Mouse (Mus musculus): ENCODE measurements at regions not wholly inside any gene's neighbourhood (a gene's known extent, or its start where the extent isn't known, plus 50 kb on each side); places are given as distances from the start of the nearest gene placed in this dataset.

DNA sequence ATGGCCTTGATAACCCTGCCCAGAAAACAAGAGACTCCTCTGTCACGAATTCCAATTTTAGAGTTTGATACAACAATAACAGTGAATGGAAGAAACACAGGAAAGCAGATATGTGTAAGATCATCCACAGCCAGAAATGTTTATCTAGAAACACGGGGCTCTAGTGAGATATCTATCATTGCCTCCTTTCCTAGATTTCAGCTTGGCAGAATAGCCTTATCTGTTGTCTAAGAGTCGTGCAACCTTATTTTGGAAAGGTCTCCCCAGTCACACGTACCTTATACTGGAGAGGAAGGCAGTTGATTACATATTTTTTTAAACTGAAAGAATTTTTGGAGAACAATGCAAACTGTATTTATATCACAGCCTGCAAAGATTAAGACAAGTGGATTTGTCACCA lies 61.6 kb downstream of the Gm10295 start:
- no peak for DNase-seq (ENCODE audit: low read depth, low spot score)

DNA sequence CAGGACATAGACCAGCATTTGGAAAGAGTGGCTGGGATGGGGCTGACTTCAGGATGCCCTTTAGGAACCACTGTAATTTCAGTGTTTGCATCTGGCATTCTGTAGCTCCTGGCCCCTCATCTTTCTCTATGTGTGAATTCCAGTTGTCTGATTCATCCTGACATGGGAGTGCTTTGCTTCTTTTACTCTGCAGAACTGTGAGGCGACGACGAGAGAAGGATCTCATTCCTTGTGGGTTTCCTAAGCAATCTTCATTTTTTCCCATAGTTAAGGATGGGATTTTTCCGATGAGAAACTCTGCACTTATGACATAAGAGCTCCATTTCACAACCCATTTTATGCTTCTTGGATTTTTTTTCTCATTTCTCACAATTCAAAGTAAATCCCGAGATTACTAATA lies 62.0 kb downstream of the Gm10295 start:
- DNase-seq (ENCODE audit: low read depth, low spot score): no peak

DNA sequence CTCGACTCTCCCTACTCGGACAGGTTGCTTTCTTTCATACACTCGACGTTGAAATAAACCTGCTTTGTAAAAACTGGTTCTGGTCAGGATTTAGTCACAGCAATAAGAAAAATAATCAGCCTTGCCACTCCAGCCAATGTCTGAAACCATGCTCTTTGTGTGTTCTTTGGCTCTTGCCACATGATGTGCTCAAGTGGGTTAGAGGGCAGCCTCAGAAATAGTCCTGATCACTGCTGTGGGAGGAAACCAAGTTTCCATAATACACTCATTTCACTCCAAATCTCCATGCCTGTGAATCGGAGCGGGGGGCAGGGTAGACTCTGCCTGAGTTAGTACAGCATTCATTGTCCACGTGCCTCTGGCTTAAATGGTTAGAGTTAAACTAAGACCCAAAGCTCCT lies 63.8 kb downstream of the Gm10295 start:
- DNase-seq (ENCODE audit: low read depth, low spot score): no peak

DNA sequence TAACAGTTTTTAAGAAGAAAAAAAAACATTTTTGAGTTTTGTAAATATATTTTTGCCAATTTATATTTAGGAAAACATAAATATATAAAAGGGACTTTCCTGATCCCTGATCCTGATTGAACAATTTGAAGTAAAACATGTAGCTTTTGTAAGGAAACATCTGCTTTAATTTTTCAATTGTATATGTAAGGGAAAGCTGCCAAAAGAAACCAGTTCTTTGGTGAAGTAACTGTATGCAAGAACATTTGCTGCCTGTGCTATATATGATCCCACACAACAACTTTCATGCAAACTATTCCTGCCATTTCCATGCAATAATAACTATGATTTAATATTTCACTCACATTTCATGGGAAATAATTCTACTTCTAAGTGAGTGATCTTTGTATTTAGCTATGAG lies 67.0 kb downstream of the Gm10295 start:
- DNase-seq (ENCODE audit: low read depth, low spot score): no peak

DNA sequence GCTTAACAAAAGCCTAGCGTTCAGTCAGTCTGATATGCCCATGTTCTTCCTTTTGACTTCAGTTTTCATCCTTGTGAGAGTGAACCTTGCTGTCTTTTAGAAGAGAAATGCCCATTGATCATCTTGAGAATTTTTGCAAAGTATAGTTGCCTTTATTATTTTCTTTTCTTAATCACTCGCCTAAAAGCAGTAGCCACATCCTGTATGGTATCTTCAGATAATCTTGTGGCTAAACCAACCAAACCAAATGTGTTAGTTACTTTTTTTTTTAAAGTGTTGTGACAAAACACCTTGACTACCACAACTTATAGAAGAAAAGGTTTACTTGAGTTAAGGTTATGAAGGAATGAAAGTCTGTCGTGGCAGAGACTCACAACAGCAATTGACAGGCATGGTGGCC lies 67.9 kb downstream of the Gm10295 start:
- DNase-seq (ENCODE audit: low read depth, low spot score): no peak

DNA sequence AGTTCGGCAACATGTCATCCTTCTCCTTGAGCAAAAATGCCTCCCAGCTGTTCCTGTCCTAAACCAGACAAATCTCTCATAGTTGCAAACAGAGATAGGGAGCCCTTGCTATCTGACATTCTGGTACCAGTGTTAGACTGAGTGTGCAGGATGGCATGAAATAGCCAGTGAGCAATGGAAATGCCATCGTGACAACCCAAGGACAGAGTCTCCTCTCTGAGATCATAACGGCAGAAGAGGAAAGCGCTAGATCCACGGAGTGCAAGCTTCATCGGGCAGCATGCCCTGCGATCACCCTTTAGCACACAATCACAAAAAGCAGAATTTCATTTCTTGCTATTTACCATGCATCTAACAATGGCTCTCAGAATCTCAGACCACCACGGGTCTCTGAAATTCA lies 85.2 kb downstream of the Gm10295 start:
- no peak for DNase-seq (ENCODE audit: low read depth, low spot score)

DNA sequence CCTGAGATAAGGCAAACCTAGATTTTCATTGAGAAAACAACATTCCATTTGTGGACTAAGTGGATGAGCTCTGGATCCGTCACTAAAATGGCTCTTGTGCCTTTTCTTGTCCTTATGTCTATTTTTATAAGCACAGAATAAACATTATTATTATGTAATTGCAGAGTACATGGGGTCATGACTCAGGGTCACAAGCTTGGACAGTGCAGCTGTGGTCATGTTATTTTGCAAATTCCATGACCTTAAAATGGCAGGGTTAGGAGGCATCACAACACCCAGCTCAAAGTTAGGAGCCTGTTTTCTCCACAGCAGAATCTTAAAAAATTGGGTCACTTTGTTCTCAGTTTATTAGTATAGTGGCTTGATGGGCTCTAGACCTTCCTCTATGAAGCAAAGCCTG lies 87.2 kb downstream of the Gm10295 start:
- no peak for DNase-seq (ENCODE audit: low read depth, low spot score)

DNA sequence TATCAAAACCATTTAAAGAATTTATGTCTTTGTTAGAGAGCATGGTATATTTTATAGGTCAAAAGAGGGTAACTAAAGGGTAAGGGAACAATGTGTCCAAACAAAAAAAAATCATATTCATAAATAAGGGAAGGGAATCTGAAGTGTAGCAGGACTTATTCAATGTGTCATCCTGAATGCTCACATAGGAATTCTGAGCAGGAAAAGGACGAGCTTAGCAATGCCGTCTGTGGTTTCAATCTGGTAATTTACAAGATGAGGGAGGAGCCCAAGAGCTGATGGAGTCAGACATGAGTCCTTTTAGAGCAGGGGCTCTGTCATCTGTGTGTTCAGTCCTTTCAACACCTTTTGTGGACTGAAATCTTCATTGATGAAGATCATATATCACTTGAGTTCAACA lies 101.6 kb downstream of the Gm10295 start:
- DNase-seq (ENCODE audit: low read depth, low spot score): no peak

DNA sequence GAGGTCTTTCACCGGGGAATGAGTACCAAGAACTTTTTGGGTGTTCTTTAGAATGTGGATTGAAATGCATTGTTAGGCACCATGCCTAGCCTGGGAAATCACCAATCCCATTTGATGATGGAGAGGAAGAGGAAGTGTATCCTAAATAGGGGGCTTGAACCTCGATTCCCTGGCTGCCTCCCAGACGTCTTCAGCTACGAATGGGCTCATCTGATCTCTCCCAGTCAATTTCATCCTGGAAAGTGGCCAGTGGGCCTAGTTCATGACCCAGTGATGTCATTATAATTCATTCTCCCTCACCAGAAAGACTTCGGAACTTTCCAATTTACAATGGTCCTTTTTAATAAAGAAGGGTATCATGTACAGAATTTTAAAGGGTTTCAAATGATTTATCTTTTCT lies 102.1 kb downstream of the Gm10295 start:
- no peak for DNase-seq (ENCODE audit: low read depth, low spot score)

DNA sequence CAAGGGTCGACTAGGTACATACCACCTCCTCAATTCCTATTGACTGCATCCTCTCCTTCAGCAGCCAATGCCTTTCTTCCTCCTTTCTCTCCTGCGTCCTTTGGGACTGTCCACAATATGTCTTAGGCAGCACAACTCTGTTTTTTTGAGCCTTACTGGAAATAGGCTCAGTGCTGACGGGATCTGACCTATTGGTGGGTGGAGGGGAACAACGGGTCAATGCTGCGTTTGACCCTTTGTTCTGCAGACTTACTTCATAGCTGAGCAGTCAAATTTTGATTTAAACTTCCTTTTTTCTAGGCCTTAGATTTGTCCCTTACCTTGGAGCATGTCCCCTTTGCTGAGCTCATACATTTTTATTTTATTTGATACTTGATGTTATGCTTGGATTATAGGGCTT lies 103.4 kb downstream of the Gm10295 start:
- no peak for DNase-seq (ENCODE audit: low read depth, low spot score)

DNA sequence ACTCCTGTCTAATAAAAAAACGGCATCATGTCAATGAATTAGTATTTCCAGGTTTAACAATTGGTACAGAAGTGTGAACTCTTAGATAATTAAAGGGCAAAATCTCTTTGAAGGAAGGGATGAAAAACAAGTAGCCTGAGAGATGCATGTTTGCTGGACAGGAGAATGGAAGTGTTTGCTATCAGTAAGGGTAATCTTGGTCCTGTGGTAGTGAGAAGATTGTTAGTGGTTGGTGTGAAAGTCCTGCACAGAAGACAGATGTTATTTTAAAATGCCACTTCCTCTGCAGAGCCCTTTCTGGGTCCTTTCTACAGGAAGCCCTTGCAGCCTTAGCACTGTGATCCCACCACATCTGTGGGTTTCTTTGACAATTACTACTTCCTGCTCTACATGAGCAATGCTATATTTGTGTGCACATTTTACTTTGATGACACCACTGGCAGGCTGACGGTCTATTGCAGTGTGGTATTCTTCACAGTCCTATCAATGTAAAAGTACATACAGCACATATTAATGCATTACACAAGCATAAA lies 108.8 kb downstream of the Gm10295 start:
- DNase-seq (ENCODE audit: low read depth, low spot score): no peak

DNA sequence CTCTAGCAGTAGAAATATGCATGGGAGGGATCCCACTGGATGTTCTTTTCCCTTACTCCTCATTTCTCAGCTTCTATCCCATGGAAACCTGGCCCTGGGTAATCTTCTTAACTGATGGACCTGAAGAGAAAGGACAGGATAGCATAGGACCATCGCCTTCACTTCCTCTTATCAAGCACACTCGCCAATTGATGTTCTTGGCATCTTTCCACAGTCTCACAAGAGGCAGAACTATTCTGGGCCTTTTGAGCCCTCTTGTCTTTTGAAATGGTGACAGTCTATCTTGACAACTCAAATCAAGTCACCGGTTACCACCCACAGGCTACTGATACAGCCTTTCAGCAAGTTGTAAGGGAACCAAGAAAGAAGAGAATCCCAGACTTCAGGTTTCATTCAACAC lies 112.1 kb downstream of the Gm10295 start:
- no peak for DNase-seq (ENCODE audit: low read depth, low spot score)

DNA sequence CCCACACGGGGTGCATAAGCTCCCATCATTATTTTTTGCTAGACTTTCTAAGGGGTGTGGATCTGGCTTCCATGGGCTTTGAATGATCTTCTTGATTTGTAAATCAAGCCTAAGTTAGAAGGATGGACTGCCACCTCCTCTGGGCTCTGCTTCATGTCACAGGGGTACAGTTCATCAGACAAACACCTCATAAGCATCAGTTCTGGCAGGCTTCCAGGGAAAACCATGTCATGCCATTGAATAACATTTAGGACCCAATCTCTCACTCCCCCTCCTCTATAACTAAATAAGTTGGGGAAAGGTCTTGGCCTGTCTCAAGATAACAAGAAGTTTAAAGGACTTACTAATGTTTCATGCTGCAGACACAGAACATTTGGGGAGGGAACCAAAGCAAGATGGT lies 115.0 kb downstream of the Gm10295 start:
- no peak for DNase-seq (ENCODE audit: low read depth, low spot score)

DNA sequence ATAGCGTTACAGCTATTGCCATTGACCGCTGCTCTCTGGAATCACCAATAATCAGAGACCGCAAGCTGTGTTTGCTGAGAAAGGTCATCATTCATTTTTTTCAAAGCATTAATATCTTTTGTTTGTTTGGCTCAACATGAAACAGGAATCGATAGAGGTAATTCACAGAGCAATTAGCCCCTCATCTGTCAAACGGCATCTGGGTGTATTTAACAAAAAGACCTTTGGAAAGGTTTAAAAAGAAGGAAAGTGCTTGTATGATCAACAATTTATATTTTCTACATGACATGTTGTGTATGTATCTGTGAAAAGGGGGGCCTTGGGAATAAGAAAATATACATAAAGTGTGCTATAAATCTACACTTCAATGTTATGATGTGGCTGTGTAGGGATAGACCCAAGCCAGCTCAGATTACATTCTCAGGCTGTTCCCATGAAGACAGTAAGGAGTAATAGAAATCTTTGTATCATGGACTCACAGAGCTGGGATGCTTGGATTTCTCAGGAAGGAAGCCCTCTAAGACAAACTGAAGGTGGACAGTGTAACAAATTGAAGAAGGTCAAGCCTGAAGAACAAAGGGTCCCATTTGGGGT lies 117.0 kb downstream of the Gm10295 start:
- no peak for DNase-seq (ENCODE audit: low read depth, low spot score)

DNA sequence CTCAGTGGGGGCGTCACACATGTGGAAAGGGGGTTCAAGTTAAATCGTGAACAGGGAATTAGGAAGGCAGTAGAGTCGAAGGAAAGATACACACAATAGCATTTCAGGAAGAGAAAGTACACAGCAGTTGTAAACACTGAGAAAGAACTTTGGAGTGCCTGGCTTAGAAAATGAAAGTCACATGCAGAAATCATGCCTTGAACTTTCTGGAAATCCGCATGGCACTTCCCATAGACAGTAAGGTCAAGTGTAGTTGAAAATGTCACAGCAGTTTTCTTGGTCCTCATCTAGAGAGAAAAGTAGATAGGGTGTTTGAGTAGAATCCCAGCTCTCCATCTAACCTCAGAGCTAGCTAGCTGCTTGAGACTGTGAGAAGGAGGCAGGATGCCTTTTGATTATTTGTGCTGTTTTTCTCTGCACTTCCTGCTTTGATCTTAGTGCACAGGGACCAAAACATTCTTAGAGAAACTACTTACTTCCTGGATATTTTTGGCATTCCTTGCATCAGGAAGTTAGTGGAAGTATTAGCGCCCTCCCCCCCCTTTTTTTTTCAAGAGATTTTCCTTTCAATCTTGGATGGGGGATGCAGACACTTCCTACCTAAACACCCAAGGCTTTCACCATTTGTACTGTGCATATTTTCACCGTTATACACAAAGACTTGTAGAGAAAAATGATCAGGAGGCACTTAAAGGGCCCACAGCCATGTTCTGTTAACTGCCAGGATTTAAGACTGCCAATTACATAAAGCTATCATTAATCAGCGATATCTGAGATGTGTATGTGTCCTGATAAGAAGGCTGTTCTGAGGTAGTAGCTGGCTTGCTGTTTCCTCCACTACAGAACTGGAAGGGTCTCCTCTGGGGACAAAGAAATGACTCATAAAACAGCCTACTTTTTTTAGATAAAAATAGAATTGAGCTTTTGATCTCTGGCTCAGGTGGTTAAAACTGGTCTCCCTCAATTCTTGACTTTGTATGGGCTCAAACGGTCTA lies 118.2 kb downstream of the Gm10295 start:
- no peak for DNase-seq (ENCODE audit: low read depth, low spot score)

DNA sequence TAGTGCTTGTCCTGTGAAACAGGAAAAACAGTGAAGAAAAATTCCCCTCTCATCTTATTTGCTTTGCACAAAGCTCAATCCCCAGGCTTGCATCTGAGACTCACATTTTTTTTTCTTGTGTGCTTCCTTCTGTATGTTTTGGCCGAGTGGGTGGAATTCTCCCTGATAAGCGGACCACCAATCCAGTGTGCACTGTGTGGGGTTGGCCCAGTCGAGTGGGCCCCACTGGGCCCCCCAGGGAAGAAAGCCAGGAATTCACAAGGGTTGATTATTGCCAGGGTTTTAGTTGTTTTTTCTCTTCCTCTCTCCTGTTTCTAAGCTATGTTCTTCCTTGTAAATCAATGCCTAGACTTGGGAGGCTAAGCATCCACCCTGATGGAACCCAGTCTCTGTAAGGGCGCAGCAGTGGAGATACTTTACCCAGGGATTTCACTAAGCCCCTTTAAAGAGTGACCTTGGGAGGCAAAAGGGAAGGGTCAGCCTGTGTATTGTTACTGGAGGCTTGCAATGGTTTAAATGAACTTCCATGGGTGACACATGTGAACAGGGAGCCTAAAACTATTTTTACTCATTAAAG lies 120.3 kb downstream of the Gm10295 start:
- DNase-seq (ENCODE audit: low read depth, low spot score): no peak

DNA sequence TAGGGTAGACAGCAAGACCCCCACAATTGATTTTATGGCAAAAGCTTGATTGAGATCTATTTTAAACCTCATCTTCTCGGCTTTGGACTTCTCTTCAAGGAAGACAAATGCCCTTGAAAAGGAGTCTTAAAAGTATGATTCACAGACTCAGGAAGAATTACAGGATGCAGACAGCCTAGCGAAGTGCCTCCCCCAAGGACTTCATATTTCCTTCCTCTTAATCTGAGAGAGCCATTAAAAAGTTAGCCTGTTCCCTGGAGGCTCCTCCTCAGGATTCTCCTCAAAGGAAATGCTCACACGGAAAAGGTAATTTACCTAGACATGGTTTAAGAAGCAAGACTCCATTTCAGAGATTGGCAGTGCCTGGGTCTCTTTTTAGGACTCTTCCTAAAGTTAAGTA lies 122.1 kb downstream of the Gm10295 start:
- DNase-seq (ENCODE audit: low read depth, low spot score): no peak

DNA sequence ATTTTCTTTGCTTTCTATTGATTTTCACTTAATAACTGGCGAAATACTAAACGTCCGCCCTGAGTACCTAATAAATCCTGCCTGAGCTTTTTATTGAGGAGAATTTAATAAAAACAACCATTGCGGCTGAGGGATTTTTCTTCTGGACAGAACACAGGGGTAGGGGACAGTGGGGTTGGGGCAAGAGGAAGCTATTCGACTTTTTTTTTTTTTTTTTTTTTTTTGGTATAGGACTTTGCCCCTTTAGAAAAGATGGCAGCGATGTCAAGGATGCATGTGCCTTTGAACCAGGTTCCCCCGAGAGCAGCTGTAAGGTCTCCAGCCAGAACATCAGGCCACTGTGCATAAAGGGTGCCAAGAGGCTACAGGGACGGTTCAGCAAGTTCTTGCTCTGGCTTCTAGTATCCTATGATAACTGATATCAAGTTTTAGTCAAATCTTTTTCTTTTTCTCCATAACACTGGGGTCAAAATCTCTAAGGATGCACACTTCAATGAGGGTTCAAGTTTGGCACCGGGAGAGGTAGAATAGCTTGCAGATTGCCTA lies 126.9 kb downstream of the Gm10295 start:
- DNase-seq (ENCODE audit: low read depth, low spot score): no peak

DNA sequence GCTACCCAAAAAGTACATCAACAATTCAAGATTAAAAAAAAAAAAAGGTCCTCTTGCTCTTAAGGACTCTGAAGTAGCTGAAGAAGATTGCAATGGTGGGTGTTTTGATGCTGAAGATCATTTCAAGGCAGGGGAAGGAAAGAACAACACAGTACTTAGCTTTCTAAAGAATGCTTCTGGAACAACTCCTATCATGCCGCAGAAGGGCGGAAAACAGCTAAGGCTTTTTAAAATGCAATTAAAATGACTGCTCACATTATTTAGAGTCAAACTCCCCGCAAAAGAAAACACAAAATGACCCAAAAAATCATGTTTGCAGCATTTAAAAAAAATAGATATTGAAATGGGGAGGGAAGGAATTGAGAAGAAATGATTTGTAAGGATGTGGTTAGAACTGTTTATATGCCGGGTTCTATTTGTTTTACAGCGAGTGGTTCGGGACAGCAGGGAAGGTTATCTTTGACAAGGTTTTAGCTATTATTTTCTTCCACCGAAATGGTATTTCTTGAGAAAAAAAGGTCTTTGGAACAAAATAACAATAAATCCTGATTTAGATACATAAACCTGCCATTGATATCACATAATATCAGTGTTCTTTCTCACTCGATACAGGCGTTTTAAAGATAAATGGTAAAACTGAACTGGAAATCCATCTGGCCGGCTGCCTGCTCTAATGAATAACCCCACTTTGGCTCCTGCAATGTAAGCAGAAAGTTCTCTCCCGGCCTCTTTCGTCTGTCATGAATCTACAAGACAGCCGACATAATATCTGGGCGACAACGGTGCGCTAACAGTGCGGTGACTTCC lies 127.6 kb downstream of the Gm10295 start:
- no peak for DNase-seq (ENCODE audit: low read depth, low spot score)

DNA sequence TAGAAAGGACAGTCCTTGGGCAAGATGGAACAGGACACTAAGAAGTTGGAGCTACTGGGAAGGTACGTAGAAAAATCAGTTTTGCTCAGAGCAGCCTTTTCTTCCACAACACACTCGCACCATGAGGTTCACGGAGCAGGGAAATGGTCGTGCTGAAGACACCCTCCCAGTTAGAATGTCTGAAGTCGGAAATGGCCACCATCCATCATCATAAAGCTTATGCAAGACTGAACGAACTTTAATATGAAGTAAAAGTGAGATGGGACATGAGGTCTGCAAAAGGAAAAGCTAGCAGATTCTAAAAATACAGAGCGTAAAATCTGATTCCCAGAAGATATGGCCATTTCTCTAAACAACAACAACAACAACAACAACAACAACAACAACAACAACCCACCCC lies 133.9 kb downstream of the Gm10295 start:
- no peak for DNase-seq (ENCODE audit: low read depth, low spot score)

DNA sequence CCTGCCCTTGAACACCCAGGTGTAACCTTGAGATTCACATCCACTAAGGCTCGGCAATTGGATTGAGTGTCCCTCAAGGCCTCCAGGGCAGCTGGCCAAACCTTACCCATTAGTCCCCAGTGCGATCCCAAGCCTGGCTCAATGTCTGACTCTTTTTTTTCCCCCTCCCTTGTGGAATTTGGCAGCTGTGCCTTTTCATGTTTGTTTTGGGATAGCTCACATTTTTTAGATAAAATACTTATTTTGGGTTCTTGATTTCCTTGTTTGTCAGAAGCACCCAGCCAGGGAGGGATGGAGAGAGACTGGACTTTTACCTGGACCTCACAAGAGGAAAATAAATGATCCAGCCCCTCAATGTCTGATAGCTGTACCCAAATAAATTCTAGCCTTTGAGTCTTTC lies 134.5 kb downstream of the Gm10295 start:
- DNase-seq (ENCODE audit: low read depth, low spot score): no peak

All from ES-CJ7 (cell line).